Mouse (Mus musculus): ENCODE measurements around the gene Ube2q2.

DNA sequence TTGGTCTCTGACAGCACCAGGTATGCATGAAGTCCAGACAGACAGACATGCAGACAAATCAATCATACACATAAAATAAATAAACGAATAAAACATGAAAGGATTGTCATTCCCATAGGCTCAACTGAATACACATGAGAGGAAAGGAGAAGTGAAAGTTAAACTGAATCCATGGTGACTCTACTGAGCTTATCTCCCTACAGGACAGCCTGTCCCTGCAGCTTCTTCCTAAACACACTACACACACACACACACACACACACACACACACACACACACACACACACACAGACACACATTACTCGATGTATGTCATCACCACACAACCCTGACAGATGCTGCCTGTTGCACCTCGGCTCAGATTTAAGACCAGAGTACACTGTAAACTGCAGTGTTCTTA, 95.4 kb downstream of the Ube2q2 start:
- TF ChIP-seq CTCF (IDR thresholded peaks at IDR 0.05; ENCODE audit: low read depth) (no peak), EP300 (optimal IDR thresholded peaks at IDR 0.05) (no peak)
